Mouse (Mus musculus) heart, postnatal 36 days (tissue): ENCODE results near the gene Boc. TPM values are rescaled to one million over a fixed set of nuclear protein-coding genes. Genes with fewer than 3 reads are reported as not detected.

Experiments used
- DNase-seq, 2 experiments: peaks; one replicate each; pipeline ENCODE4 v3.0.0; 2021 to 2022
- intact Hi-C: fragments of 180-260 bp; cut with DNase I; formaldehyde crosslinking; loops from one replicate; pipeline ENCODE4 v1.15.1; 2025
- total RNA-seq, 2 experiments: library from RNA; stranded (reverse); gene quantifications; 2 replicates each; pipeline ENCODE4 v1.2.3; 2021

Boc gene
- total RNA-seq, 2 experiments from 2014 or later, result 4.8 to 5.9 TPM

- intact Hi-C loops, result loop anchor here (5.0 kb wide), 3 partner anchors 74 to 601 kb away; partner anchors contain the start of genes Atg3 and Slc35a5
- DNase-seq, result no peak
Measured at GRCm38 (mm10) chr16:44555791-44556709, 2.6 kb downstream of the Boc start.

GRCm38 (mm10) chr16:44553861-44554260, 4.8 kb downstream of the Boc start:
- intact Hi-C loops, result no loop called here
- no peak for DNase-seq

- intact Hi-C loops, result no loop called here
Measured at GRCm38 (mm10) chr16:44552726-44553125, 6.0 kb downstream of the Boc start.

GRCm38 (mm10) chr16:44552036-44552435, 6.7 kb downstream of the Boc start:
- DNase-seq, result no peak
- intact Hi-C loops, result no loop called here

More at GRCm38 (mm10) chr16:44552726-44553125, 6.0 kb downstream of the Boc start:
- DNase-seq, result no peak

- intact Hi-C loops, result no loop called here
- DNase-seq, result no peak
Measured at GRCm38 (mm10) chr16:44551491-44551890, 7.2 kb downstream of the Boc start.

GRCm38 (mm10) chr16:44550843-44551242, 7.9 kb downstream of the Boc start:
- no peak for DNase-seq
- intact Hi-C loops, result no loop called here

GRCm38 (mm10) chr16:44549867-44550679, 8.6 kb downstream of the Boc start:
- intact Hi-C loops, result no loop called here
- no peak for DNase-seq

- intact Hi-C loops, result no loop called here
- no peak for DNase-seq
Measured at GRCm38 (mm10) chr16:44549381-44549780, 9.3 kb downstream of the Boc start.

GRCm38 (mm10) chr16:44547976-44548375, 10.7 kb downstream of the Boc start:
- DNase-seq, result no peak
- intact Hi-C loops, result no loop called here

- intact Hi-C loops, result no loop called here
- DNase-seq, result no peak
Measured at GRCm38 (mm10) chr16:44546831-44547230, 11.9 kb downstream of the Boc start.

GRCm38 (mm10) chr16:44545939-44546338, 12.8 kb downstream of the Boc start:
- no peak for DNase-seq
- intact Hi-C loops, result no loop called here

GRCm38 (mm10) chr16:44545153-44545552, 13.5 kb downstream of the Boc start:
- no peak for DNase-seq
- intact Hi-C loops, result no loop called here

GRCm38 (mm10) chr16:44543098-44543497, 15.6 kb downstream of the Boc start:
- DNase-seq, result no peak
- intact Hi-C loops, result no loop called here

- no peak for DNase-seq
- intact Hi-C loops, result no loop called here
Measured at GRCm38 (mm10) chr16:44542029-44542690, 16.5 kb downstream of the Boc start.

GRCm38 (mm10) chr16:44539611-44540010, 19.1 kb downstream of the Boc start:
- DNase-seq, result no peak
- intact Hi-C loops, result no loop called here

- DNase-seq, result no peak
Measured at GRCm38 (mm10) chr16:44538401-44539395, 20.0 kb downstream of the Boc start.

GRCm38 (mm10) chr16:44534122-44534521, 24.6 kb downstream of the Boc start:
- no peak for DNase-seq
- intact Hi-C loops, result no loop called here

More at GRCm38 (mm10) chr16:44538401-44539395, 20.0 kb downstream of the Boc start:
- intact Hi-C loops, result no loop called here

GRCm38 (mm10) chr16:44533522-44533921, 25.2 kb downstream of the Boc start:
- DNase-seq, result no peak
- intact Hi-C loops, result no loop called here

GRCm38 (mm10) chr16:44532851-44533250, 25.8 kb downstream of the Boc start:
- no peak for DNase-seq
- intact Hi-C loops, result no loop called here
